Mouse (Mus musculus) ES-E14 (cell line): ENCODE results near the gene Dhh. TPM values are rescaled to one million over a fixed set of nuclear protein-coding genes. Genes with fewer than 3 reads are reported as not detected.

Experiments
- DNase-seq: peaks from one replicate; pipeline ENCODE4 v3.0.0-alpha.2; 2013; ENCODE audit warnings: low read depth, low spot score
- H3K27ac ChIP-seq: 2 replicates; pipeline ENCODE4 v1.5.1; 2012; ENCODE audit warnings: low read depth, mild to moderate bottlenecking, low read length, moderate library complexity, mixed read lengths; ENCODE audit not compliant: poor library complexity, insufficient read depth, severe bottlenecking
- H3K36me3 ChIP-seq: 2 replicates; pipeline ENCODE4 v1.6.1; 2012; ENCODE audit warnings: mild to moderate bottlenecking, low read length, moderate library complexity, mixed read lengths; ENCODE audit not compliant: control insufficient read depth, poor library complexity, insufficient read depth, severe bottlenecking
- H3K4me1 ChIP-seq, 2 experiments: fragments of 150-350 bp in 1 of 2; sonication (generic) in 1 of 2; 2 replicates each; pipeline ENCODE4 v1.6.1; 2012; ENCODE audit warnings: low read length in 2 of 2, mild to moderate bottlenecking in 1 of 2, mixed read lengths in 1 of 2; ENCODE audit not compliant: control insufficient read depth in 2 of 2, insufficient read depth in 2 of 2, poor library complexity in 1 of 2
- H3K4me3 ChIP-seq, 2 experiments: fragments of 150-350 bp in 1 of 2; sonication (generic) in 1 of 2; 2 replicates each; pipeline ENCODE4 v1.5.1; 2012; ENCODE audit warnings: low read length in 2 of 2, low read depth in 1 of 2, mild to moderate bottlenecking in 1 of 2, mixed read lengths in 1 of 2; ENCODE audit not compliant: insufficient read depth in 1 of 2, poor library complexity in 1 of 2, severe bottlenecking in 1 of 2
- H3K9ac ChIP-seq: 2 replicates; pipeline ENCODE4 v1.6.1; 2012; ENCODE audit warnings: low read depth, mild to moderate bottlenecking, low read length, mixed read lengths; ENCODE audit not compliant: poor library complexity, insufficient read depth, severe bottlenecking
- H3K9me3 ChIP-seq: fragments of 150-350 bp; sonication (generic); 2 replicates; pipeline ENCODE4 v1.6.1; 2012; ENCODE audit warnings: low read depth, mild to moderate bottlenecking, low read length; ENCODE audit not compliant: control insufficient read depth, insufficient read depth
- CHD2 ChIP-seq: IDR thresholded peaks from 2 replicates; pipeline ENCODE4 v1.6.1; 2014; ENCODE audit warnings: mild to moderate bottlenecking, low read depth, low read length, inconsistent platforms
- HCFC1 ChIP-seq: IDR thresholded peaks from 2 replicates; pipeline ENCODE4 v1.6.1; 2012; ENCODE audit warnings: low read length, inconsistent platforms, borderline replicate concordance; ENCODE audit not compliant: insufficient read depth
- MAFK ChIP-seq: IDR thresholded peaks from 2 replicates; pipeline ENCODE4 v1.6.1; 2014; ENCODE audit warnings: mild to moderate bottlenecking, low read depth, low read length, inconsistent platforms; ENCODE audit not compliant: insufficient read depth
- ZC3H11A ChIP-seq: IDR thresholded peaks from 2 replicates; pipeline ENCODE4 v1.6.1; 2012; ENCODE audit warnings: low read depth, mild to moderate bottlenecking, inconsistent platforms, low read length, borderline replicate concordance
- ZNF384 ChIP-seq: IDR thresholded peaks from 2 replicates; pipeline ENCODE4 v1.6.1; 2012; ENCODE audit warnings: low read depth, low read length, inconsistent platforms
- in situ Hi-C, 2 experiments: fragments of 600-800 bp; cut with MboI; formaldehyde crosslinking; loops; one replicate each; pipeline ENCODE4 v1.15.1; 2025; ENCODE audit warnings: low sequenced_read_pairs in 2 of 2, inconsistent platforms in 1 of 2; ENCODE audit not compliant: unreplicated experiment in 2 of 2
- total RNA-seq: library from RNA; depleted of rRNA; stranded (reverse); fragments of 300-350 nt; gene quantifications from 2 replicates; pipeline ENCODE4 v1.2.3, GENCODE M21; 2012; rRNA removed

Gene Dhh
- total RNA-seq: 1.0 and 1.2 TPM in 2 replicates

DNA sequence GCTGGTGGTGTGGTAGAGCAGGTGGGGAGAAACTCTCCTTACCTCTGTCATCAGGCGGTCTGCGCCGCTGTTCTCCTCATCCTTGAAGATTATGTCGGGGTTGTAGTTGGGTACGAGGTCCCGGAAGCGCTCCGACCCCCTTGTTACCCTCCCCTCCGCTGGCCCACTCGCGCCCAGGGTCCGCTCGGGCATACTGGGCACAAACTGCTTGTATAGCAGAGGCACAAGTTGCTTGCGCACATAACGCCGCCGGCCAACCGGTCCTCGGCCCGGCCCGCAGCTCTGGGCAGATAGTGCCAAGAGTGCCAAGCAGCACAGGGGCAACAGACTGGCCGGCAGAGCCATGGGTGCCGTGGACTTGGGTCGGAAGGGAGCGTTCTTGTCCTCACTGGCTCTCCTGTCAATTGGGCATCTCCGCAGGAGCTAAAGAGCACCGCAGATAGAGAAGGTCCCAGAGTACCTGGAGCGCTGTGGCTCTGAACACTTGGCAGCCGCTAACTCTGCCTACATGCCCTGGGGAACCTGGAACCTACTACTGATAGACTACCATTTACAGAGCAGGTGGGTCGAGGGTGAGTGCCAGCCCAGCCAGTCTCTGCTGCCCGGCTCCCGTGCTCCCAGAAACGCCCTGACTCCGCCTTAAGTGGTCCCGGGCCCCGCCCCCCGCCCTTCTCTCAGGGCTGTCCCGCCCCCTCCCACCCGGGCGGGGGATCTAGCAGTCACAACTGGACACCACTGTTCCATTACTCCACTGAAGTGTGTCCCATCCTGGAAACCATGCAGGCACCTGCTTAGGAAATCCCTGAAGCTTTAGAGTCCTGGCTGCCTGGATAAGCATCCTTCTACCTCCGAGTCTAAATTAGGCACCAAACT lies at the start of gene Dhh:
Dhh (minus strand) TSS at position 613 of the 873 bp plus-strand sequence.
- Histone ChIP-seq H3K27ac (no peak within 1 kb of the TSS), H3K4me3 (peak within 1 kb of the TSS; percentile 68 to 69), H3K9me3 (no peaks in the 10 kb centered on the region), H3K4me1 (peaks cover 2 to 7% of the 10 kb centered on the region in 2 experiments; a peak in 3 of 4 replicates), H3K36me3 (no peaks in the 10 kb centered on the region), H3K9ac (peak within 1 kb of the TSS; percentile 4; the same call in 1 of the 2 replicates)
- in situ Hi-C loops: no loop called here
- TF ChIP-seq MAFK: no peak
- DNase-seq: no peak

DNA sequence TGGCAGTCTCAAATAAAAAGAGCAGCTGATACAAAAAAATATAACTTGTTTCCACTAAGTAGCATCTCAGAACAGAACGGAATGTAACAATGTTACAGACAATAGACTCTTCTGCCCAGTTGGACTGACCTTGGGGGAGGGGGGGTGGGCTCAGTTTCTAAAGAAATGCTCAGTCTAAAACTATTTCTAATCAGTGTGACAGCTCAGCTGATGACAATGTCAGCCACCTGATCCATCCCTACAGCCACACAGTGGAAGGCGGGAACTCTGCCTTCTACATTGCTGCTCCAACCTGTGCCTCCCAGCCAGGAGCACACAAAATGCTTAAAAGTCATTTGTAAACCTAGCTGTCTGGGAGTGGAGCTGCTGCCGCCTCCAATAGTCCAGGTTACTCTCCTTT lies 49.5 kb upstream of the Dhh start:
- peaks cover 10% of the 10 kb centered on the region for H3K36me3 ChIP-seq
- H3K4me1 ChIP-seq: peaks cover 5 to 10% of the 10 kb centered on the region in 2 experiments; a peak in 3 of 4 replicates
- no peaks in the 10 kb centered on the region for H3K9me3 ChIP-seq
- no peak overlapping the region for H3K9ac ChIP-seq
- no peak overlapping the region for H3K4me3 ChIP-seq
- no peak for DNase-seq
- no peak overlapping the region for H3K27ac ChIP-seq
- in situ Hi-C loops: no loop called here
- no peak for TF ChIP-seq ZNF384
- TF ChIP-seq HCFC1: no peak
- no peak for TF ChIP-seq MAFK
- TF ChIP-seq ZC3H11A: no peak
- no peak for TF ChIP-seq CHD2

DNA sequence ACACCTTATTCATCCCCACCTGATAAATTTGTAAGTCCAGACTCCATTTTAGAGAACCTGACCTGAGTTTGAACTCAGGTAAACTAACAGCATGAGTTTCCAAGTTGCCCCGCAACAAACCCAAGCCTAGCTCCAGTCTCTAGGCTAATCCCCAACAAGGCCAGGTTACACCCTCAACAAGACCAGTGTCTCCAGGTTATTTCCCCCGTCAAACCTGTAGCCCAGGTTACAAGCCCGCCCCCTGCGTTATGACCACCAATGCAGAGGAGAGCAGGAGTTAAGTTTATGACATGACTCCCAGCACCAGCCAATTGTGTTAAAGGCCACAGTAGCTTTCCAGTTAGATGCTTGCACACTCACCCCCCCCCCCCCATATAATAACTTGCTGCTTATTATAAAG lies 44.8 kb upstream of the Dhh start:
- in situ Hi-C loops: no loop called here
- no peaks in the 10 kb centered on the region for H3K36me3 ChIP-seq

DNA sequence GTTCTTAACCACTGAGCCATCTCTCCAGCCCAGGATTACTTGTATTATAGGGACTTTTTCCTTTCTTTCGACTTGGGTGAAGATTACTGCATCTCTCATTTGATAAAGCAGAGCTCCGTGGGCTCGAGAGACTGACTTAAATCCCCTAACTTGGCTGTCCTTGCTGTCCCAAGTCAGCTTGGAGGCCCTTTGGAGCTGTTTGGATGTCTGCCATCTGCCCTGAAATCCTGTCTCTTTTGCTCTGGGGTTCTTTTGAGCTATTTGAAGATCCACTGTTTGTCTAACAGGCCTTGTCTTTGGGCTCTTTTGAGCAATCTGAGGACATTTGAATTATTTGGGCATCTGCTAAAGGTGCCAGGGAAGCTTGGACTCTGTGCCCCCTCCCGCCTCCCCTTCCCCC lies 43.7 kb upstream of the Dhh start:
- Histone ChIP-seq H3K27ac (peak overlapping the region; percentile 40; the same call in 1 of the 2 replicates), H3K9ac (no peak overlapping the region), H3K36me3 (no peaks in the 10 kb centered on the region), H3K4me3 (no peak overlapping the region), H3K9me3 (no peaks in the 10 kb centered on the region), H3K4me1 (peaks cover 2 to 7% of the 10 kb centered on the region in 2 experiments; a peak in 2 of 4 replicates)
- no peak for DNase-seq
- TF ChIP-seq CHD2 (no peak), HCFC1 (no peak), MAFK (no peak), ZNF384 (no peak), ZC3H11A (no peak)
- in situ Hi-C loops: no loop called here

More for the DNA sequence above, 44.8 kb upstream of the Dhh start:
- H3K4me3 ChIP-seq: no peak overlapping the region
- H3K27ac ChIP-seq: peak overlapping the region; percentile 55
- peaks cover 2 to 8% of the 10 kb centered on the region in 2 experiments; a peak in 3 of 4 replicates for H3K4me1 ChIP-seq
- no peaks in the 10 kb centered on the region for H3K9me3 ChIP-seq
- TF ChIP-seq HCFC1: no peak
- H3K9ac ChIP-seq: no peak overlapping the region
- DNase-seq: no peak

DNA sequence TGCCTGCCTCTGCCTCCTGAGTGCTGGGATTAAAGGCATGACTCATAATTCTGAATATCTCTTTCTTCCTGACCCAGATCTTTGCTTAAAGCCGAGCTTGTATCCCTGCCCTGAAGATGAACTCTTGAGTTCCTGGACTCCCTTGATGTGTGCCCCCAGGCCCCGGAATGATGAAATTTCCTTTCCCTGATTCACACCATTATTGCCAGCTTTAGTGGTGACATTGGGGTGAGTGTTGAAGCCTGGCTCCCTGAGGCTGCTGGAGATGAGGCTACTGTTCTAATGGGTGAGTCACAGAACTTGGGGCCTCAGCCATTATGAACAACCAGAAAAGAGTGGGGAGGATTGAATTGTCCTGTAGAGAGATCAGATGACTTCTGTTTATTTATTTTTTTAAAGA lies 43.2 kb upstream of the Dhh start:
- H3K27ac ChIP-seq: no peak overlapping the region
- H3K4me3 ChIP-seq: no peak overlapping the region
- H3K9ac ChIP-seq: no peak overlapping the region
- DNase-seq: no peak
- H3K36me3 ChIP-seq: no peaks in the 10 kb centered on the region
- H3K4me1 ChIP-seq: peaks cover 2 to 7% of the 10 kb centered on the region in 2 experiments; a peak in 2 of 4 replicates
- H3K9me3 ChIP-seq: no peaks in the 10 kb centered on the region
- TF ChIP-seq CHD2 (no peak), ZC3H11A (no peak), ZNF384 (no peak)
- in situ Hi-C loops: no loop called here
